Mouse (Mus musculus) myocyte (in vitro differentiated cells): ENCODE measurements around the gene Wdr5.

ENCODE experiments used
- CEBPB ChIP-seq: IDR thresholded peaks from 2 replicates; pipeline ENCODE4 v1.6.1; 2011; ENCODE audit warnings: mild to moderate bottlenecking, moderate library complexity; ENCODE audit not compliant: poor library complexity, insufficient read depth, severe bottlenecking
- POLR2A ChIP-seq: IDR thresholded peaks from one replicate; pipeline ENCODE4 v1.6.1; 2011; ENCODE audit warnings: low read depth, mild to moderate bottlenecking, control low read depth, moderate library complexity; ENCODE audit not compliant: insufficient read length

- TF ChIP-seq CEBPB (no peak), POLR2A (no peak)
These were observed 28.2 kb upstream of the Wdr5 start for GRCm38 (mm10) chr2:27486725-27487124.
